Mouse (Mus musculus): Measurements from ENCODE around the gene Ap3b1.
A peak's percentile ranks its signal among the peaks of the same experiment; 100 is the strongest.
"Not testable (repeated sequence)": the region's sequence is repeated elsewhere in the genome, so short reads cannot be mapped to it uniquely, and the experiment has no call there.

Ap3b1 gene

DNA sequence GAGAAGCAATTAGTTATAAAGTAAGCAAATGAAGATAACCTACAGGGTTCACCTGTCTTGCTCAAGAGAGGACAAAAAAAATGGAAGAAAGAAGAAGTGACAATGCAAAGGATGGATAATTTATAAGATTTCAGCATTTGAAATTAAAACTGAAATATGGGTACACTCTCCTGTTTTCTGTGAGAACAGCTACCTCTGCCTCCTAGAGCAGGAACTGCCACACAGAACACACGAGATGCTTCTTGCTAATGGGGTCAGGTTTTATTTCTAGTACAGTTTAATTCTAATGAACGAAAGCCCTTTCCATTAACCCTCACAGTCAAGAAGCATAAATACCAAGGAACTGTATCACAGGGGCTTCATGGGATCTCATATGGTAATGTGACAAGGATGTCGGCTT, 20.4 kb upstream of the Ap3b1 start:
- H3K27me3 ChIP-seq (ENCODE audit: insufficient read depth, low read length) = peaks cover 2% of the 10 kb centered on the region; the same call in 1 of the 2 replicates
- TF ChIP-seq POU5F1 (IDR thresholded peaks at IDR 0.05; ENCODE audit: borderline replicate concordance, low read length) (no peak), NANOG (IDR thresholded peaks at IDR 0.05; ENCODE audit: borderline replicate concordance, low read length) (no peak), CTCF (conservative IDR thresholded peaks at IDR 0.05; ENCODE audit: low read length) (no peak)
- H3K36me3 ChIP-seq (ENCODE audit: insufficient read depth, low read length) = no peaks in the 10 kb centered on the region
- 0 out of 2 replicates have a peak, but pooled peaks cover 5% of the 10 kb centered on the region for H3K4me1 ChIP-seq (replicated peaks; ENCODE audit: low read depth, low read length)
- no peaks in the 10 kb centered on the region for H3K9me3 ChIP-seq (ENCODE audit: low read length)
- no peak overlapping the region for H3K4me3 ChIP-seq (replicated peaks; ENCODE audit: low read length)

DNA sequence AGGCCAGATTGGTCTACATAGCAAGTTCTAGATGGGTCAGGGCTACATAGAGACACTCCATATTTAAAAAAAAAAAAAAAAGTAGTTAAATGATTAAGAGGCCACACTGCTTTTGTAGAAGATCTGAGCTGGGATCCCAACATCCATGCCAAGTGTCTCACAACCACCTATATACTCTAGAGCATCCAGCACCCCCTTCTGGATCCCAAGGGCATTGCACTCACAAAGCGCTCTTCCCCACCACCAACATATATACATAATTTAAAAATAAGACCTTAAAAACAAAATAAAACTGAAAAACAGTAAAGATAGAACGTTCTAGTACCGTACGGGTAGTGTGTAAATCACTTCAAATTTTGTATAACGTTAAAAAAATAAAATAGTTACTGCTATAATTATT, 15.6 kb upstream of the Ap3b1 start:
- peaks cover 5% of the 10 kb centered on the region for H3K4me1 ChIP-seq (replicated peaks; ENCODE audit: low read depth, low read length)
- H3K27me3 ChIP-seq (ENCODE audit: insufficient read depth, low read length) = no peaks in the 10 kb centered on the region
- H3K9me3 ChIP-seq (ENCODE audit: low read length) = peaks cover 16% of the 10 kb centered on the region
- no peaks in the 10 kb centered on the region for H3K36me3 ChIP-seq (ENCODE audit: insufficient read depth, low read length)
- no peak overlapping the region for H3K4me3 ChIP-seq (replicated peaks; ENCODE audit: low read length)
- TF ChIP-seq CTCF (conservative IDR thresholded peaks at IDR 0.05; ENCODE audit: low read length) (peak; percentile 57), NANOG (IDR thresholded peaks at IDR 0.05; ENCODE audit: borderline replicate concordance, low read length) (no peak), POU5F1 (IDR thresholded peaks at IDR 0.05; ENCODE audit: borderline replicate concordance, low read length) (no peak)

DNA sequence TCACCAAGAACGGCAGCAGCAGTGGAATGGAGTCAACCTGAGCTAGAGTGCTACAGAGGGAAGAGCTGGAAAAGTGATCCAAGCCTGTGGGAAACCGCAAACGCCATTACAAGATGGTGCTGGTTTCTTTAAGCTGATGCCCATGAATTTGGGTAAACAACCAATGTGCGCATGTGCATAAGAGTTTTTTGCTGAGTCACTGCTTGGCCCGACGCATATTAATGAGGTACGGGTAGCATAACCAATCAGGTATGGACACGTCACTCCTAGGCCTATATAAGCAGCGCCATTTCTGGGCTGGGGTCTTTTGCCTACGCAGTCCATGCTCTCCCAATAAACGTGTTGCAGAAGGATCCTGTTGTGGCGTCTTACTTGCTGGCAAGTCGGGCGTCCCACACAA, 14.2 kb upstream of the Ap3b1 start:
- not testable (repeated sequence) for H3K36me3 ChIP-seq (ENCODE audit: insufficient read depth, low read length); H3K27me3 ChIP-seq (ENCODE audit: insufficient read depth, low read length)

DNA sequence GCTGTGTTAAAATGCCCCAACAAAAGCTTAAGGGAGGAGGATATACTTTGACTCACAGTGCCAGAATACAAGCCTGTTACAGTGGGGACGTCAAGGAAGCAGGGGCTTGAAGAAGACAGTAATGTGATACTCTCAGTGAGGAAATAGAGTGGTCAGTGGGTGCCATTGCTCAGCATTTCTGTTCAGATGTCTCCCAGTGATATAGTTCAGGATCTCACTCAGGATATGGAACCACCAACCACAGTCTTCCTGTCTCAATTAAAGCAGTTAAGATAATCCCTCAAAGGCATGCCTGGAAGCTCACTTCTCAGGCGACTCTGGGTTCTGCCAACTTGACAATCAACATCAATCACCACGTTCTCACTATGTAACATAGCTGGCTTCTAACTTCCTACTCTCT, 4.2 kb upstream of the Ap3b1 start:
- peaks cover 11% of the 10 kb centered on the region for H3K9me3 ChIP-seq (ENCODE audit: low read length)

More for the DNA sequence above, 14.2 kb upstream of the Ap3b1 start:
- peaks cover 16% of the 10 kb centered on the region for H3K9me3 ChIP-seq (ENCODE audit: low read length)
- H3K4me1 ChIP-seq (replicated peaks; ENCODE audit: low read depth, low read length); H3K4me3 ChIP-seq (replicated peaks; ENCODE audit: low read length): not testable (repeated sequence)

DNA sequence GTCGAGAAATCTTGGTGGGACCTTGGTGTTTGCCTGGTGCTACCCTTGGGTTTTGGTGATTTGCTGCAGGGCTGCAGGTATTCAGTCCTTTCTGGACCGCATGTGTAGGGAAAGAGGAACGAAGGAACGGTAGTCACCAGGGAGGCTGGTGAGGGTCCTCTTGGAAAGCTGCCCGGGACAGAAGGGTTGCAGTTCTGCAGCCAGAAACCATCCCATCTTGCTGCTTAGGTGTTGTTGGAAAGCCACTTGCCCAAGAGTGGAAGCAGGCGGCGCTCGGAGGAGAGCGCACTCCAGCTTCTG, 709 bp upstream of the Ap3b1 start:
- TF ChIP-seq NANOG (IDR thresholded peaks at IDR 0.05; ENCODE audit: borderline replicate concordance, low read length) (no peak), POU5F1 (IDR thresholded peaks at IDR 0.05; ENCODE audit: borderline replicate concordance, low read length) (no peak), CTCF (conservative IDR thresholded peaks at IDR 0.05; ENCODE audit: low read length) (no peak)
- H3K4me3 ChIP-seq (replicated peaks; ENCODE audit: low read length) = peak overlapping the region; percentile 93
- peaks cover 11% of the 10 kb centered on the region for H3K9me3 ChIP-seq (ENCODE audit: low read length)
- H3K27me3 ChIP-seq (ENCODE audit: insufficient read depth, low read length) = no peaks in the 10 kb centered on the region
- H3K4me1 ChIP-seq (replicated peaks; ENCODE audit: low read depth, low read length) = peaks cover 43% of the 10 kb centered on the region
- peaks cover 8% of the 10 kb centered on the region for H3K36me3 ChIP-seq (ENCODE audit: insufficient read depth, low read length)

More for the DNA sequence above, 4.2 kb upstream of the Ap3b1 start:
- no peak overlapping the region for H3K4me3 ChIP-seq (replicated peaks; ENCODE audit: low read length)
- TF ChIP-seq NANOG (IDR thresholded peaks at IDR 0.05; ENCODE audit: borderline replicate concordance, low read length) (no peak), CTCF (conservative IDR thresholded peaks at IDR 0.05; ENCODE audit: low read length) (no peak), POU5F1 (IDR thresholded peaks at IDR 0.05; ENCODE audit: borderline replicate concordance, low read length) (no peak)
- peaks cover 10% of the 10 kb centered on the region for H3K4me1 ChIP-seq (replicated peaks; ENCODE audit: low read depth, low read length)
- no peaks in the 10 kb centered on the region for H3K27me3 ChIP-seq (ENCODE audit: insufficient read depth, low read length)
- no peaks in the 10 kb centered on the region for H3K36me3 ChIP-seq (ENCODE audit: insufficient read depth, low read length)

DNA sequence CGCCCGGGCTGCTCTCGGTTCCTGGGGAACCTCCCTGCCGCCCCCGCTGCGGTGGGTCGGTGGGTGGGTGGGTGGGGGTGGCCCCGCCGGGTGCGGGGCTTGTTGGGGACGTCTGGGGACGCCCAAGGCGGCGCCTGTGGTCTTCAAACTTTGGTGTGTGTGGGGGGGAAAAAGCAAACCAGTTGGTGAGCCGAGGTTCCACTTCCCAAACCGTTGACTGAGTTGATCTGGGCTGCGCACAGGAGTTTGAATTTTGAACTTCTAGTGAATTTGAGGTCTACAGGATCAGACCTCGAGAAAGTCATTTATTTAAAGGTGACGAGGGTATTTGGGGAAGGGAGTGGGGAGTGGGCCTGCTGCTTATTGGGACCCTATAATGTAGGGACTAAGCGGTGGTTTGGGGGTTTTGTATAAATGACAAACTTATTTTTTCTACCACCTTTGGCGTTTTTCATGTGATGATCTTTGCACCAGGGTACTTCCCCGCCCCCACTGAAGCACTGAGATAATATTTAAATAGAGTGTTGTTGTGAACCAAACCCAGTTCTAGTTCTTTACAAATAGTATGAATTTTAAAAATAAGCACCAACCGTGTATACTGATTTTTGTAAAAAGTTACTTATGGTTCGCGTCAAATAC, 641 bp downstream of the Ap3b1 start:
- Histone ChIP-seq H3K4me1 (replicated peaks; ENCODE audit: low read depth, low read length) (peaks cover 49% of the 10 kb centered on the region), H3K36me3 (ENCODE audit: insufficient read depth, low read length) (peaks cover 12% of the 10 kb centered on the region), H3K4me3 (replicated peaks; ENCODE audit: low read length) (peak overlapping the region; percentile 93), H3K27me3 (ENCODE audit: insufficient read depth, low read length) (no peaks in the 10 kb centered on the region), H3K9me3 (ENCODE audit: low read length) (peaks cover 6% of the 10 kb centered on the region)
- TF ChIP-seq CTCF (conservative IDR thresholded peaks at IDR 0.05; ENCODE audit: low read length) = no peak
- no peak for TF ChIP-seq POU5F1 (IDR thresholded peaks at IDR 0.05; ENCODE audit: borderline replicate concordance, low read length)
- TF ChIP-seq NANOG (IDR thresholded peaks at IDR 0.05; ENCODE audit: borderline replicate concordance, low read length) = no peak

DNA sequence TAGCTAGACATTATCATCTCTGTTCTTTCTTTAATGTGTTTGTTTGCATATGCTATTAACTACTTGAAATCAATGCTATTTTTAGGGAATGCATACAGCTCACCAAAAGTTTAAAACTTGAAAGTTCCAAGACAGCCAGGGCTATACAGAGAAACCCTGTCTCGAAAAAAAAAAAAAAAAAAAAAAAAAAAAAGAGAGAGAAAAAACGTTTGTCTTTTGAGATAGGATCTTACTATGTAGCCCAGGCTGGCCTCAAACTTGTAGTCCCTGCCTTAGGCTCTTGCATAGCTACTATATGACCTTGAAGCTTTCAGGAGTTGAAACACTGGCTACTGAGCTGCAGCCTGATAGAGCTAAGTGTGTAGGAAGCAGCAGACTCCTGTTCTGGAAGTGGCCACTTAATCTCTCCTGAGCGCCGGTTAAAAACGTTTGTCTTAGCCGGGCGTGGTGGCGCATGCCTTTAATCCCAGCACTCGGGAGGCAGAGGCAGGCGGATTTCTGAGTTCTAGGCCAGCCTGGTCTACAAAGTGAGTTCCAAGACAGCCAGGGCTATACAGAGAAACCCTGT, 2.3 kb downstream of the Ap3b1 start:
- not testable (repeated sequence) for H3K27me3 ChIP-seq (ENCODE audit: insufficient read depth, low read length); H3K9me3 ChIP-seq (ENCODE audit: low read length); H3K4me3 ChIP-seq (replicated peaks; ENCODE audit: low read length)
- H3K36me3 ChIP-seq (ENCODE audit: insufficient read depth, low read length) = peaks cover 13% of the 10 kb centered on the region
- TF ChIP-seq NANOG (IDR thresholded peaks at IDR 0.05; ENCODE audit: borderline replicate concordance, low read length) = peak; percentile 77
- peaks cover 66% of the 10 kb centered on the region for H3K4me1 ChIP-seq (replicated peaks; ENCODE audit: low read depth, low read length)

DNA sequence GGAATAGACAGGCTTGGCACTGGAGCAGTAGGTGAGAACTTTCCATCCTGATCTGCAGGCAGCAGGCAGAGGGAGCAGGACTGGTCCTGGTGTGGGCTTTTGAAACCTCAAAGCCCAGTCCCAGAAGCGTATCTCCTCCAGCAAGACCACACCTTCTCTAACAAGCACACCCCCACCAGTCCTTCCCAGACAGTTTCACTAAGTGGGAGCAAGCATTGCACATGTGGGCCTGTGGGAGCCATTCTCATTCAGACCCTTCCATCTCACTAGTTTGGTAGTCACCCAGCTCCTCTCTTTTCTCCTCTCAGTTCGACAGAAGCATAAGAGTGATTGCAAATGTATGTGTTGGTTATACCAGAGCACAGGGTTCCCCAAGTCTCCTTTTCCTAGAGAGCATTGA, 5.6 kb downstream of the Ap3b1 start:
- TF ChIP-seq CTCF (conservative IDR thresholded peaks at IDR 0.05; ENCODE audit: low read length) (no peak), NANOG (IDR thresholded peaks at IDR 0.05; ENCODE audit: borderline replicate concordance, low read length) (no peak), POU5F1 (IDR thresholded peaks at IDR 0.05; ENCODE audit: borderline replicate concordance, low read length) (no peak)
- no peaks in the 10 kb centered on the region for H3K27me3 ChIP-seq (ENCODE audit: insufficient read depth, low read length)
- peaks cover 85% of the 10 kb centered on the region for H3K4me1 ChIP-seq (replicated peaks; ENCODE audit: low read depth, low read length)
- no peaks in the 10 kb centered on the region for H3K9me3 ChIP-seq (ENCODE audit: low read length)
- no peak overlapping the region for H3K4me3 ChIP-seq (replicated peaks; ENCODE audit: low read length)
- H3K36me3 ChIP-seq (ENCODE audit: insufficient read depth, low read length) = peaks cover 27% of the 10 kb centered on the region

All from E14TG2a.4 (cell line).